Mouse (Mus musculus) midbrain, embryonic 16.5 days (tissue): ENCODE data around the gene Mesp2. TPM values are rescaled to one million over a fixed set of nuclear protein-coding genes. Genes with fewer than 3 reads are reported as not detected.
A peak's percentile ranks its signal among the peaks of the same experiment; 100 is the strongest.

Source experiments
- ATAC-seq: fragments of 200-750 bp; cut with Nextera tagmentation; 2 replicates; pipeline ENCODE4 v1.8.0; 2017; ENCODE audit warnings: moderate TSS enrichment
- H3K27ac ChIP-seq: fragments of 300-500 bp; sonication (generic); 2 replicates; pipeline ENCODE4 v1.5.1; 2014; ENCODE audit warnings: mild to moderate bottlenecking, low read length, mixed read lengths
- H3K27me3 ChIP-seq: fragments of 300-500 bp; sonication (generic); 2 replicates; pipeline ENCODE4 v1.6.1; 2014; ENCODE audit warnings: low read depth, low read length, mixed read lengths; ENCODE audit not compliant: control insufficient read depth, insufficient read depth
- H3K36me3 ChIP-seq: fragments of 300-500 bp; sonication (generic); 2 replicates; pipeline ENCODE4 v1.6.1; 2014; ENCODE audit warnings: mild to moderate bottlenecking, low read length, moderate library complexity, mixed read lengths; ENCODE audit not compliant: control insufficient read depth, insufficient read depth
- H3K4me1 ChIP-seq: fragments of 300-500 bp; sonication (generic); 2 replicates; pipeline ENCODE4 v1.6.1; 2014; ENCODE audit warnings: mild to moderate bottlenecking, low read length, mixed read lengths; ENCODE audit not compliant: control insufficient read depth, insufficient read depth
- H3K4me2 ChIP-seq: fragments of 300-500 bp; sonication (generic); 2 replicates; pipeline ENCODE4 v1.6.1; 2014; ENCODE audit warnings: mild to moderate bottlenecking, low read length, mixed read lengths
- H3K4me3 ChIP-seq: fragments of 300-500 bp; sonication (generic); 2 replicates; pipeline ENCODE4 v1.5.1; 2014; ENCODE audit warnings: low read depth, mild to moderate bottlenecking, low read length, moderate library complexity, mixed read lengths
- H3K9ac ChIP-seq: fragments of 300-500 bp; sonication (generic); 2 replicates; pipeline ENCODE4 v1.6.1; 2014; ENCODE audit warnings: low read depth, low read length, mixed read lengths
- H3K9me3 ChIP-seq: fragments of 300-500 bp; sonication (generic); replicated peaks from 2 replicates; pipeline ENCODE4 v1.6.1; 2014; ENCODE audit warnings: mild to moderate bottlenecking, low read length, mixed read lengths; ENCODE audit not compliant: control insufficient read depth, poor library complexity, severe bottlenecking
- WGBS: fragments of 180-500 bp; shearing (Covaris S2); extraction: QIAGEN DNeasy Blood & Tissue Kit; methylation state at CpG from one replicate; pipeline ENCODE4 v1.1.7; 2014; 5-methylcytosine and 5-hydroxymethylcytosine counted together
- polyA plus RNA-seq: library from polyadenylated mRNA; unstranded; fragments of >200 nt; fragmentation: Nextera tagmentation; extraction: Ambion mirVana; gene quantifications from 2 replicates; pipeline ENCODE4 v1.2.1, GENCODE M21; 2015

The Mesp2 gene
- 0.97 and 1.4 TPM in 2 replicates for polyA plus RNA-seq

DNA sequence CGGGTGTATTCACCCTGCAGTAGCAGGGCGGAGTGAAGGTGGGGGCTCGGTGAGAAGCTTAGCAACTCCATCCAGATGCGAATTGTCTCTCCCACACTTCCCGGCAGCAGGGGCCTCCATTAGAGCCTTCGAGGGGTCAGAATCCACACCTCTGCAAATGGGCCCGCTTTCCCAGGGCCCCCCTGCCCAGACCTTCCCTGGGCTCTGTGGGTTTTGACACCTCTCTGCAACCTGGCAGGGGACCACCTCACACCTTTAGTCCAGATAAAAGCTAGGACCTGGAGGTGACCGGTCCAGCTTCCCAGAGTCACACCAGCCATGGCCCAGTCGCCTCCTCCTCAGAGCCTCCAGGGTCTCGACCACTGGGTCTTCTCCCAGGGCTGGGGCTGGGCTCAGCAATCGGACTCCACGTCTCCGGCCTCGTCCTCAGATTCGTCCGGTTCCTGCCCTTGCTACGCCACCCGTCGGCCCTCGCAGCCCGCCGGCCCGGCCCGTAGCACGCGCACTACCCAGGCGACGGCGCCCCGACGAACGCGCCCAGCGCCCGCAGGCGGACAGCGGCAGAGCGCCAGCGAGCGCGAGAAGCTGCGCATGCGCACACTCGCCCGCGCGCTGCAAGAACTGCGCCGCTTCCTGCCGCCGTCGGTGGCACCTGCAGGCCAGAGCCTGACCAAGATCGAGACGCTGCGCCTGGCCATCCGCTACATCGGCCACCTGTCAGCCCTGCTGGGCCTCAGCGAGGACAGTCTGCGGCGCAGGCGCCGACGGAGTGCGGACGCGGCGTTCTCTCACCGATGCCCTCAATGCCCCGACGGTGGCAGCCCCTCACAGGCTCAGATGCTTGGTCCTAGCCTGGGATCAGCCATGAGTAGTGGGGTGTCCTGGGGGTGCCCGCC, at the start of gene Mesp2:
Gene Mesp2, plus strand, starts transcription at position 117 of the 896 bp plus-strand sequence.
- WGBS = 19% methylated on average over 71 of the region's 71 CpGs
- H3K4me1 ChIP-seq = no peaks in the 10 kb centered on the region
- peak within 1 kb of the TSS; percentile 67 for H3K9ac ChIP-seq
- no peaks in the 10 kb centered on the region for H3K36me3 ChIP-seq
- peaks cover 4% of the 10 kb centered on the region; the same call in 1 of the 2 replicates for H3K27me3 ChIP-seq
- H3K9me3 ChIP-seq = no peaks in the 10 kb centered on the region
- H3K4me3 ChIP-seq = peak within 1 kb of the TSS; percentile 35
- ATAC-seq = peak; percentile 71
- peak within 1 kb of the TSS; percentile 54 for H3K4me2 ChIP-seq
- H3K27ac ChIP-seq = no peak within 1 kb of the TSS

GRCm38 (mm10) chr7:79761124-79761876, 49.2 kb upstream of the Mesp2 start:
- Histone ChIP-seq H3K4me2 (no peak overlapping the region), H3K27ac (no peak overlapping the region), H3K4me1 (no peaks in the 10 kb centered on the region), H3K36me3 (no peaks in the 10 kb centered on the region), H3K27me3 (no peaks in the 10 kb centered on the region), H3K9ac (no peak overlapping the region), H3K4me3 (no peak overlapping the region), H3K9me3 (no peaks in the 10 kb centered on the region)
- ATAC-seq = no peak
- 82% methylated on average over 5 of the region's 5 CpGs for WGBS

GRCm38 (mm10) chr7:79762106-79762505, 48.4 kb upstream of the Mesp2 start:
- Histone ChIP-seq H3K4me1 (no peaks in the 10 kb centered on the region), H3K4me3 (no peak overlapping the region), H3K27me3 (no peaks in the 10 kb centered on the region), H3K4me2 (no peak overlapping the region), H3K36me3 (no peaks in the 10 kb centered on the region), H3K9ac (no peak overlapping the region), H3K27ac (no peak overlapping the region), H3K9me3 (no peaks in the 10 kb centered on the region)
- no peak for ATAC-seq
- WGBS = 80% methylated on average over 8 of the region's 8 CpGs

DNA sequence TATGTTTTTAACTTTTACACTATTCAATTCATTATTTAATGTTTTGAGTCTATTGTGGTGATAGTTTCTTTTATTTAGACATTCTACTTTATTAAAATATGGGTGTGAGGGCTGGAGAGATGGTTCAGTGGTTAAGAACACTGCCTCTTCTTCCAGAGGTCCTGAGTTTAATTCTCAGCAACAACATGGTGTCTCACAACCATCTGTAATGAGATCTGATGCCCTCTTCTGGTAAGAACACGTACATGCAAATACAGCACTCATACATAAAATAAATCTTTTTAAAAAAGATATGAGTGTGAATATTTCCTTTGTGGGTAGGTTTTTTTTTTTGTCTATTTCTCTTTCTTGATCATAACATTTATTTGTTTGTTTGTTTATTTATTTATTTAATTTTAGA, 44.5 kb upstream of the Mesp2 start:
- Histone ChIP-seq H3K36me3 (no peaks in the 10 kb centered on the region), H3K27me3 (no peaks in the 10 kb centered on the region), H3K4me2 (no peak overlapping the region), H3K9ac (no peak overlapping the region), H3K4me3 (no peak overlapping the region), H3K27ac (no peak overlapping the region), H3K4me1 (no peaks in the 10 kb centered on the region), H3K9me3 (no peaks in the 10 kb centered on the region)
- ATAC-seq = no peak
- WGBS = 42% methylated on average over 1 of the region's 1 CpGs

GRCm38 (mm10) chr7:79769664-79770063, 40.9 kb upstream of the Mesp2 start:
- H3K36me3 ChIP-seq = no peaks in the 10 kb centered on the region
- no peak overlapping the region for H3K4me2 ChIP-seq
- H3K9me3 ChIP-seq = no peaks in the 10 kb centered on the region
- H3K4me3 ChIP-seq = no peak overlapping the region
- ATAC-seq = no peak
- H3K27me3 ChIP-seq = no peaks in the 10 kb centered on the region
- H3K9ac ChIP-seq = no peak overlapping the region
- no peak overlapping the region for H3K27ac ChIP-seq
- WGBS = 87% methylated on average over 3 of the region's 3 CpGs
- H3K4me1 ChIP-seq = no peaks in the 10 kb centered on the region

GRCm38 (mm10) chr7:79771561-79772512, 38.7 kb upstream of the Mesp2 start:
- no peak overlapping the region for H3K27ac ChIP-seq
- no peaks in the 10 kb centered on the region for H3K9me3 ChIP-seq
- ATAC-seq = no peak
- H3K4me2 ChIP-seq = no peak overlapping the region
- H3K36me3 ChIP-seq = no peaks in the 10 kb centered on the region
- no peaks in the 10 kb centered on the region for H3K27me3 ChIP-seq
- WGBS = 47% methylated on average over 15 of the region's 15 CpGs
- H3K9ac ChIP-seq = no peak overlapping the region
- H3K4me3 ChIP-seq = no peak overlapping the region
- H3K4me1 ChIP-seq = no peaks in the 10 kb centered on the region

- no peak overlapping the region for H3K9ac ChIP-seq
- H3K4me2 ChIP-seq = peak overlapping the region; percentile 47
- no peak overlapping the region for H3K4me3 ChIP-seq
- no peaks in the 10 kb centered on the region for H3K36me3 ChIP-seq
- ATAC-seq = peak; percentile 39; the same call in 1 of the 2 replicates
- H3K4me1 ChIP-seq = no peaks in the 10 kb centered on the region
- no peaks in the 10 kb centered on the region for H3K9me3 ChIP-seq
- H3K27ac ChIP-seq = no peak overlapping the region
- no peaks in the 10 kb centered on the region for H3K27me3 ChIP-seq
- WGBS = 30% methylated on average over 16 of the region's 16 CpGs
Measured at GRCm38 (mm10) chr7:79780647-79781626, 29.6 kb upstream of the Mesp2 start.
